ENCODE assay signal across 24 mouse cellular contexts in genomic region chr4:70224503-70224902, GRCm38 (mm10).
DNase-seq lines count a peak whose midpoint lies in the region; ATAC-seq and TF ChIP-seq lines count a peak whose summit lies in the region.
"Had no signal": no experiment of that assay in that cellular context is flagged by ENCODE, and none has a peak within 500 bp of the region (broad histone marks: within the 10 kb centered on the region; RNA-seq: fewer than 3 reads in every experiment).

No protein-coding gene starts in this region.

- no peak overlapping the region for H3K27ac ChIP-seq in forebrain, postnatal 0 days (ENCODE audit: low read depth, low read length)
- H3K27ac ChIP-seq in forebrain, embryonic 11.5 days (ENCODE audit: low read depth, low read length): no peak overlapping the region
- no peak overlapping the region for H3K27ac ChIP-seq in heart, embryonic 10.5 days
- no peak overlapping the region for H3K27ac ChIP-seq in hindbrain, embryonic 16.5 days (ENCODE audit: low read depth, low read length)
- H3K27ac ChIP-seq in hindbrain, embryonic 14.5 days: no peak overlapping the region
- H3K27ac ChIP-seq: embryonic facial prominence, embryonic 10.5 days; embryonic facial prominence, embryonic 12.5 days; forebrain, embryonic 12.5 days had no signal

- no peak overlapping the region for H3K4me2 ChIP-seq in forebrain, postnatal 0 days (ENCODE audit: low read depth)
- no peak overlapping the region for H3K4me2 ChIP-seq in forebrain, embryonic 11.5 days (ENCODE audit: low read depth, low read length, severe bottlenecking)
- H3K4me2 ChIP-seq in hindbrain, embryonic 16.5 days (ENCODE audit: low read length): no peak overlapping the region
- no peak overlapping the region for H3K4me2 ChIP-seq in hindbrain, embryonic 14.5 days (replicated peaks)
- H3K4me2 ChIP-seq: embryonic facial prominence, embryonic 12.5 days; forebrain, embryonic 12.5 days had no signal

- DNase-seq in forebrain, postnatal 0 days: no peak
- no peak for DNase-seq in forebrain, embryonic 11.5 days (ENCODE audit: low spot score)
- DNase-seq in heart, adult 11 months: peak; percentile 85
- DNase-seq in heart, embryonic 10.5 days (ENCODE audit: low spot score): no peak
- DNase-seq in hindbrain, embryonic 14.5 days (ENCODE audit: low spot score): no peak
- DNase-seq in Muller cell, postnatal 12 days (ENCODE audit: inconsistent ontology term): peak; percentile 11
- DNase-seq in thymus, postnatal 4 days: no peak
- DNase-seq: adrenal gland, adult 8-10 months; adrenal gland, postnatal 14 days; adrenal gland, postnatal 36 days; B cell, adult 2 months; cerebellum, adult 11-12 months; cerebellum, adult 2 months; cerebellum, adult 9-10 months; cerebellum, postnatal 25 days had no signal

- H3K9me3 ChIP-seq in forebrain, postnatal 0 days (ENCODE audit: low read length): no peaks in the 10 kb centered on the region
- H3K9me3 ChIP-seq in forebrain, embryonic 11.5 days (ENCODE audit: control insufficient read depth, low read length): no peaks in the 10 kb centered on the region
- H3K9me3 ChIP-seq in heart, embryonic 10.5 days: no peaks in the 10 kb centered on the region
- H3K9me3 ChIP-seq in hindbrain, embryonic 16.5 days (ENCODE audit: control insufficient read depth, low read length): no peaks in the 10 kb centered on the region
- no peaks in the 10 kb centered on the region for H3K9me3 ChIP-seq in hindbrain, embryonic 14.5 days (ENCODE audit: control insufficient read depth, low read length)
- H3K9me3 ChIP-seq: embryonic facial prominence, embryonic 10.5 days; embryonic facial prominence, embryonic 12.5 days; forebrain, embryonic 12.5 days; G1E had no signal

- no peak for TF ChIP-seq CTCF in forebrain, postnatal 0 days (IDR thresholded peaks at IDR 0.05; ENCODE audit: low read depth)

- 0 out of 2 replicates have a peak, but pooled peaks cover 3% of the 10 kb centered on the region for H3K4me1 ChIP-seq in forebrain, postnatal 0 days (ENCODE audit: insufficient read depth)
- H3K4me1 ChIP-seq in forebrain, embryonic 11.5 days (replicated peaks; ENCODE audit: control insufficient read depth, insufficient read depth, low read length): no peaks in the 10 kb centered on the region
- H3K4me1 ChIP-seq in heart, embryonic 10.5 days: 0 out of 2 replicates have a peak, but pooled peaks cover 3% of the 10 kb centered on the region
- peaks cover 5% of the 10 kb centered on the region for H3K4me1 ChIP-seq in hindbrain, embryonic 16.5 days (ENCODE audit: control insufficient read depth, insufficient read depth, low read depth, low read length)
- peaks cover 4% of the 10 kb centered on the region; the same call in 1 of the 2 replicates for H3K4me1 ChIP-seq in hindbrain, embryonic 14.5 days (replicated peaks; ENCODE audit: control insufficient read depth, insufficient read depth, low read length)
- H3K4me1 ChIP-seq: forebrain, embryonic 12.5 days had no signal

- H3K36me3 ChIP-seq in forebrain, postnatal 0 days (ENCODE audit: insufficient read depth): peaks cover 35% of the 10 kb centered on the region
- H3K36me3 ChIP-seq in forebrain, embryonic 11.5 days (ENCODE audit: control insufficient read depth, insufficient read depth, low read length): peaks cover 3% of the 10 kb centered on the region
- peaks cover 49% of the 10 kb centered on the region for H3K36me3 ChIP-seq in heart, embryonic 10.5 days
- peaks cover 10% of the 10 kb centered on the region for H3K36me3 ChIP-seq in hindbrain, embryonic 16.5 days (ENCODE audit: control insufficient read depth, insufficient read depth, low read length)
- peaks cover 49% of the 10 kb centered on the region for H3K36me3 ChIP-seq in hindbrain, embryonic 14.5 days (replicated peaks; ENCODE audit: control insufficient read depth, insufficient read depth)

- ATAC-seq in forebrain, postnatal 0 days: 0 out of 2 replicates have a peak, but pooled peaks have one; percentile 8
- no peak for ATAC-seq in forebrain, embryonic 11.5 days (replicated peaks; ENCODE audit: low FRiP score)
- ATAC-seq in hindbrain, embryonic 16.5 days: peak; percentile 57
- no peak for ATAC-seq in hindbrain, embryonic 14.5 days (ENCODE audit: low FRiP score)
- ATAC-seq: CD4-positive, CD25-positive, alpha-beta regulatory T cell, adult 4 months; forebrain, embryonic 14.5 days; forebrain, embryonic 16.5 days had no signal

- H3K9ac ChIP-seq in forebrain, postnatal 0 days: no peak overlapping the region
- H3K9ac ChIP-seq in forebrain, embryonic 11.5 days (ENCODE audit: low read length): no peak overlapping the region
- no peak overlapping the region for H3K9ac ChIP-seq in hindbrain, embryonic 16.5 days (ENCODE audit: low read depth, low read length)
- H3K9ac ChIP-seq in hindbrain, embryonic 14.5 days: no peak overlapping the region
- H3K9ac ChIP-seq: embryonic facial prominence, embryonic 12.5 days; forebrain, embryonic 12.5 days had no signal

- WGBS in forebrain, postnatal 0 days: 79% methylated on average over 2 of the region's 2 CpGs
- 88% methylated on average over 2 of the region's 2 CpGs for WGBS in forebrain, embryonic 11.5 days
- WGBS in heart, embryonic 10.5 days: 86% methylated on average over 2 of the region's 2 CpGs
- WGBS in hindbrain, embryonic 16.5 days: 78% methylated on average over 2 of the region's 2 CpGs
- 84% methylated on average over 2 of the region's 2 CpGs for WGBS in hindbrain, embryonic 14.5 days

- H3K27me3 ChIP-seq in forebrain, postnatal 0 days (ENCODE audit: insufficient read depth, low read length): no peaks in the 10 kb centered on the region
- H3K27me3 ChIP-seq in forebrain, embryonic 11.5 days (ENCODE audit: control insufficient read depth, insufficient read depth, low read length): no peaks in the 10 kb centered on the region
- H3K27me3 ChIP-seq in heart, embryonic 10.5 days (ENCODE audit: insufficient read depth, poor library complexity, severe bottlenecking): no peaks in the 10 kb centered on the region
- no peaks in the 10 kb centered on the region for H3K27me3 ChIP-seq in hindbrain, embryonic 16.5 days (replicated peaks; ENCODE audit: control insufficient read depth, insufficient read depth, low read length)
- H3K27me3 ChIP-seq in hindbrain, embryonic 14.5 days (ENCODE audit: control insufficient read depth, insufficient read depth, low read length): no peaks in the 10 kb centered on the region
- H3K27me3 ChIP-seq: CH12.LX; embryonic facial prominence, embryonic 12.5 days; forebrain, embryonic 12.5 days had no signal

- no peak overlapping the region for H3K4me3 ChIP-seq in forebrain, postnatal 0 days (ENCODE audit: low read depth, low read length)
- H3K4me3 ChIP-seq in forebrain, embryonic 11.5 days (ENCODE audit: low read depth, low read length): no peak overlapping the region
- H3K4me3 ChIP-seq in heart, embryonic 10.5 days: no peak overlapping the region
- H3K4me3 ChIP-seq in hindbrain, embryonic 16.5 days (ENCODE audit: low read length): no peak overlapping the region
- no peak overlapping the region for H3K4me3 ChIP-seq in hindbrain, embryonic 14.5 days (replicated peaks; ENCODE audit: low read length)
- H3K4me3 ChIP-seq: embryonic facial prominence, embryonic 10.5 days; embryonic facial prominence, embryonic 12.5 days; forebrain, embryonic 12.5 days had no signal

Comparison
In these comparisons a context has a peak if more than half of its experiments do, and no peak if none do; other contexts are left out.
1. ATAC-seq: peak in forebrain, postnatal 0 days (single experiment) and hindbrain, embryonic 16.5 days (single experiment); none in forebrain, embryonic 11.5 days (single experiment) and hindbrain, embryonic 14.5 days (single experiment).
2. DNase-seq: peak in heart, adult 11 months (single experiment) and Muller cell, postnatal 12 days (single experiment); none in forebrain, postnatal 0 days (single experiment), forebrain, embryonic 11.5 days (single experiment), heart, embryonic 10.5 days (single experiment), hindbrain, embryonic 14.5 days (single experiment) and thymus, postnatal 4 days (single experiment).